Mouse (Mus musculus) layer of hippocampus, adult 11-12 months (tissue): ENCODE data around the gene Zfp616.

Experiments
- DNase-seq: peaks from one replicate; pipeline ENCODE4 v3.0.0; 2022; ENCODE audit warnings: low spot score

Gene Zfp616

GRCm38 (mm10) chr11:74069655-74070054 lies at the start of gene Zfp616:
Gene Zfp616, plus strand, starts transcription at chr11:74069955.
- DNase-seq, result no peak

GRCm38 (mm10) chr11:74051347-74051746 lies 18.4 kb upstream of the Zfp616 start:
- no peak for DNase-seq

- no peak for DNase-seq
Observed at GRCm38 (mm10) chr11:74056451-74056850, 13.3 kb upstream of the Zfp616 start, which contains the start of the genes Olfr139 and Olfr399. Gene Olfr139, minus strand, starts transcription at chr11:74056551. Gene Olfr399, minus strand, starts transcription at chr11:74056615.

DNA sequence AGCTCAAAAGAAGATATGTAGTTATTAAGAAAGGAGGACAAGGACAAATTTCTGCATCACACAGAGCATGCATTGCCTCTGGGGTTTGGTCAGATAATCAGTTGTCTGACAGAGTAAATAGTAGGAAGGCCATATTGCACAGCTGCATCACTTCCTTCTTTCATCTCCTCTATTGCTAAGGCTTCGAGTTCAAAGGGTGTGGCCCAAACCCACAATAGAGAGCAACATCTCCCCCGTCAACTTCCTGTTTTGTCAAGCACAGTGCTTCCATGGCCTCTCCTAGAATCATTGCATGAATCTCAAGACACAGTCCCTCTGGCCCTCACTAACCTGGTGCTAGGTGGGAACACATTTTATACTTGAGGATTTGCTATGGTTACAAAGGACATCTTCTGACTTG lies 31.0 kb downstream of the Zfp616 start:
- DNase-seq, result no peak

- DNase-seq, result no peak
Observed at GRCm38 (mm10) chr11:74101507-74101906, 31.8 kb downstream of the Zfp616 start.

- DNase-seq, result no peak
Observed at GRCm38 (mm10) chr11:74105066-74105465, 35.3 kb downstream of the Zfp616 start.

DNA sequence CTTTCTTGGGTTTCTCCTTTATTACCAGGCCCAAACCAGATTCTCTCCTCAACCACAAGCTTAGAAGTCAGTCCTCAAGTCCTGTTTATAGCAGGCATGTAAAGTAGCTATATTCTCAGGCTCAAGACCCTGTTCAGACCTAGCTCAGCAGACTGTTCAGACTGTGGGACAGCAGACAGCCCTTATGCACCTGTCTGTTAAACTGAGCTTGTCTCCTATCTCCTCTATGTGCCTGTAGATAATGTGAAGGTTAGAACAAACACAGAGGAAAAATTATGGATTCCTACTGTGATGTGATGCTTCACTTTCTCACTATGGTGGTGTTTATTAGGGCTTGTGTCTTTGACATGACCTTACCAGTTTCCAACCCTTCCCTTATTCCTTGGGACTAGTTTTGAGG lies 43.7 kb downstream of the Zfp616 start, which contains the start of gene Olfr401:
TSS of gene Olfr401 (plus strand) at position 301 of the 400 bp plus-strand sequence.
- no peak for DNase-seq
